Mouse (Mus musculus) lung, embryonic 14.5 days (tissue): ENCODE results near the gene Ppp2r2c. TPM values are rescaled to one million over a fixed set of nuclear protein-coding genes. Genes with fewer than 3 reads are reported as not detected.
A peak's percentile ranks its signal among the peaks of the same experiment; 100 is the strongest.

Source experiments
- ATAC-seq: fragments of 200-750 bp; cut with Nextera tagmentation; 2 replicates; pipeline ENCODE4 v1.8.0; 2017; ENCODE audit warnings: mild to moderate bottlenecking, moderate TSS enrichment, moderate library complexity; ENCODE audit not compliant: insufficient read depth
- DNase-seq: peaks from one replicate; pipeline ENCODE4 v3.0.0-alpha.2; 2015
- H3K27ac ChIP-seq: fragments of 300-500 bp; sonication (generic); 2 replicates; pipeline ENCODE4 v1.5.1; 2014; ENCODE audit warnings: low read depth, mild to moderate bottlenecking, moderate library complexity
- H3K27me3 ChIP-seq: fragments of 300-500 bp; sonication (generic); 2 replicates; pipeline ENCODE4 v1.6.1; 2014; ENCODE audit warnings: low read length, control low read depth; ENCODE audit not compliant: insufficient read depth
- H3K36me3 ChIP-seq: fragments of 300-500 bp; sonication (generic); 2 replicates; pipeline ENCODE4 v1.6.1; 2014; ENCODE audit warnings: control low read depth; ENCODE audit not compliant: insufficient read depth
- H3K4me1 ChIP-seq: fragments of 300-500 bp; sonication (generic); 2 replicates; pipeline ENCODE4 v1.6.1; 2014; ENCODE audit warnings: antibody characterized with exemption, control low read depth; ENCODE audit not compliant: insufficient read depth
- H3K4me2 ChIP-seq: fragments of 300-500 bp; sonication (generic); 2 replicates; pipeline ENCODE4 v1.6.1; 2014; ENCODE audit warnings: mild to moderate bottlenecking
- H3K4me3 ChIP-seq: fragments of 300-500 bp; sonication (generic); 2 replicates; pipeline ENCODE4 v1.5.1; 2014; ENCODE audit warnings: low read depth, low read length
- H3K9ac ChIP-seq: fragments of 300-500 bp; sonication (generic); 2 replicates; pipeline ENCODE4 v1.6.1; 2014
- H3K9me3 ChIP-seq: fragments of 300-500 bp; sonication (generic); 2 replicates; pipeline ENCODE4 v1.6.1; 2016; ENCODE audit warnings: low read depth, low read length, control low read depth
- CTCF ChIP-seq: IDR thresholded peaks from 2 replicates; pipeline ENCODE4 v1.5.1; 2016; ENCODE audit warnings: antibody characterized with exemption, low read depth
- WGBS: fragments of 180-500 bp; shearing (Covaris S2); extraction: QIAGEN DNeasy Blood & Tissue Kit; methylation state at CpG from one replicate; pipeline ENCODE4 v1.1.7; 2014; 5-methylcytosine and 5-hydroxymethylcytosine counted together
- polyA plus RNA-seq: library from polyadenylated mRNA; unstranded; fragments of >200 nt; fragmentation: Nextera tagmentation; extraction: Ambion mirVana; gene quantifications from 2 replicates; pipeline ENCODE4 v1.2.1, GENCODE M21; 2014

Gene Ppp2r2c
- polyA plus RNA-seq, 1 experiment from 2014 or later = 0.07 TPM

- TF ChIP-seq CTCF = no peak
- ATAC-seq (no peak), DNase-seq (no peak)
- Histone ChIP-seq H3K36me3 (no peaks in the 10 kb centered on the region), H3K27me3 (no peaks in the 10 kb centered on the region), H3K27ac (no peak overlapping the region), H3K4me2 (no peak overlapping the region), H3K4me1 (no peaks in the 10 kb centered on the region), H3K9me3 (no peaks in the 10 kb centered on the region), H3K9ac (no peak overlapping the region), H3K4me3 (no peak overlapping the region)
- WGBS = 88% methylated on average over 15 of the region's 15 CpGs
Measured at GRCm38 (mm10) chr5:36952311-36952710, 84.0 kb downstream of the Ppp2r2c start.

DNA sequence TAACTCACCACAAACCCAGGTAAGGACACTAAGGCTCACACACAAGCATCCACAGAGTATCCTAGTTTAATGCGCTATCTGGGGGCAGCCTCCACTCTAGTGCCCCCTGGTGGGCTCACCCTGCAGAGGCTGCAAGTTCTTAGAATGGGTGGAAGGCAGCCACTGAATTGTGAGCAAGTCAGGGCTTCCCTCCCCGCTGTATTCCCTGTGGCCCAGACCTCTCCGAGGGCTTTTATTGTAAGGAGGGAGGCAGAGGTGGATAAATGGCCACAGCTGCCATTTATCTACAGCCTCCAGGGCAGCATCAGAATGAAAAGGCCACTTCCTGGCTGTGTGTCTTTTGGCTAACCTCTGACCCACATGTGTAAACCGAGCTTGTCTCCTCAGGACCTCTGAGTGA, 87.1 kb downstream of the Ppp2r2c start:
- no peak overlapping the region for H3K4me3 ChIP-seq
- no peaks in the 10 kb centered on the region for H3K27me3 ChIP-seq
- H3K36me3 ChIP-seq = no peaks in the 10 kb centered on the region
- H3K4me1 ChIP-seq = no peaks in the 10 kb centered on the region
- no peak overlapping the region for H3K9ac ChIP-seq
- ATAC-seq (no peak), DNase-seq (peak; percentile 54)
- H3K9me3 ChIP-seq = no peaks in the 10 kb centered on the region
- H3K4me2 ChIP-seq = no peak overlapping the region
- WGBS = 18% methylated on average over 4 of the region's 4 CpGs
- no peak overlapping the region for H3K27ac ChIP-seq
- peak; percentile 66 for TF ChIP-seq CTCF

GRCm38 (mm10) chr5:36958837-36959236, 90.5 kb downstream of the Ppp2r2c start:
- H3K9me3 ChIP-seq = no peaks in the 10 kb centered on the region
- H3K4me1 ChIP-seq = no peaks in the 10 kb centered on the region
- 35% methylated on average over 5 of the region's 5 CpGs for WGBS
- no peaks in the 10 kb centered on the region for H3K27me3 ChIP-seq
- no peaks in the 10 kb centered on the region for H3K36me3 ChIP-seq
- peak; percentile 75 for TF ChIP-seq CTCF
- H3K27ac ChIP-seq = no peak overlapping the region
- DNase-seq (peak; percentile 82), ATAC-seq (no peak)
- no peak overlapping the region for H3K4me2 ChIP-seq
- no peak overlapping the region for H3K9ac ChIP-seq
- no peak overlapping the region for H3K4me3 ChIP-seq

DNA sequence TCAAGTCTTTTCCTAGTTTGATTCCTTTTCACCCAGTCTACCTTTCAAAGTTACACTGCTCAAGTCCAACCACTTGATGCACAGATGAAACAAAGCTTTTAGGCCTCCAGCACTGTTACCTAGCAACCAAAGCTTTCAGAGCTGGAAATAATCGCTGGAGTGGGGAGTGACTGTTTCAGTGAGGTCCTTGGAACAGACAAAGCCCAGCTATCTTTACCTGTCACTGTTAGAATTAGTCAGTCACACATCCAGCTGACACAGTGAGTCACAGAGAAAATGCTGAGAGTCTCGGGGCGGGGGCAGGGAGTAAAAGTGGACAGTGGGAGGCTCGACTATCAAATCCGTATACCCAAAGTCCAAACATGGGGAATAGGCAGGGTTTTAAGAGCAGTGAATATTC, 92.2 kb downstream of the Ppp2r2c start:
- Histone ChIP-seq H3K4me2 (no peak overlapping the region), H3K4me3 (no peak overlapping the region), H3K27ac (no peak overlapping the region), H3K4me1 (no peaks in the 10 kb centered on the region), H3K9ac (no peak overlapping the region), H3K27me3 (no peaks in the 10 kb centered on the region), H3K9me3 (no peaks in the 10 kb centered on the region), H3K36me3 (0 out of 2 replicates have a peak, but pooled peaks cover 6% of the 10 kb centered on the region)
- DNase-seq (peak; percentile 52), ATAC-seq (no peak)
- TF ChIP-seq CTCF = no peak
- 21% methylated on average over 5 of the region's 5 CpGs for WGBS

DNA sequence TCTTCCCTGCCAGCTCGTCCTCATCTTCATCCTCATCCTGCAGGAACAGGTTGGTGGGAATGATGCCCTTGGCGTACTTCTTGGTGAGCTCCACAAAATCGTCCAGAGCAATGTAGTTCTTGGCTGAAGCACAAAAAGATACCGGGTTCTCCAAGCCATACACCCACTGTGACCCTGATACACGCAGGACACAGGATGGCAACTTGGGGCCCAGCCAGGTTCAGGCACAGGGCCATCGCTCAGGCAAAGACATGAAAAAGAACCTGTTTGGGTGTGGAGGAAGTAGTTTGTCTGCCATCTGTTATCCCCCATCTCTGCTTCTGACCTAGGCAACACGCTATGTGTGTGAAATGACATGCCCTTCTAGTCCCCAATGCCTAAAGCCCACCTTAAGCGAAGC, 103.3 kb downstream of the Ppp2r2c start:
- TF ChIP-seq CTCF = no peak
- Histone ChIP-seq H3K4me1 (no peaks in the 10 kb centered on the region), H3K9ac (no peak overlapping the region), H3K9me3 (no peaks in the 10 kb centered on the region), H3K27me3 (no peaks in the 10 kb centered on the region), H3K27ac (no peak overlapping the region), H3K36me3 (peaks cover 41% of the 10 kb centered on the region), H3K4me3 (no peak overlapping the region), H3K4me2 (no peak overlapping the region)
- ATAC-seq (no peak), DNase-seq (no peak)
- 81% methylated on average over 8 of the region's 8 CpGs for WGBS

- Histone ChIP-seq H3K9ac (no peak overlapping the region), H3K36me3 (peaks cover 20% of the 10 kb centered on the region), H3K4me3 (no peak overlapping the region), H3K27me3 (no peaks in the 10 kb centered on the region), H3K9me3 (no peaks in the 10 kb centered on the region), H3K27ac (no peak overlapping the region), H3K4me1 (no peaks in the 10 kb centered on the region), H3K4me2 (no peak overlapping the region)
- DNase-seq = no peak
- 84% methylated on average over 13 of the region's 13 CpGs for WGBS
- no peak for TF ChIP-seq CTCF
- ATAC-seq = no peak
Measured at GRCm38 (mm10) chr5:36975336-36975735, 107.0 kb downstream of the Ppp2r2c start.

DNA sequence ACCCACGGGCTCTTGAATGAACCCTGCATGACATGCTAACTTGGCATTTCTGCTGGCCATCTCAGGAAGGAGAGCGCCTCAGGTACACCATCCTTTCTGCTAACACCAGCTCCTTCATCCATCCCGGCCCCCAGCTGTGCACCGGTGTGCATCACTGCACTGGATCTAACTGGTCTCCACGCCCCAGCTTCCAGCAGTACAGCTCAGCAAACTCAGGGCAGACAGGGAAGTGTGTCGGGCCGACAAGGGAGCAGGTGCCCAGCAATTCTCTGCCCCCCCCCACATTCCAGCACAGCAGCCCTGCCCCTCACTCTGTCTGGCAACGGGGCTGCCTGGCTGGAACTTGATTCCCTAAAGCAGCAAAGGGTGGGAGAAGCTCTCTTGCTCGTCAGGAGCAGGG, 109.5 kb downstream of the Ppp2r2c start:
- Histone ChIP-seq H3K9me3 (no peaks in the 10 kb centered on the region), H3K4me2 (no peak overlapping the region), H3K27ac (no peak overlapping the region), H3K9ac (no peak overlapping the region), H3K27me3 (no peaks in the 10 kb centered on the region), H3K4me1 (no peaks in the 10 kb centered on the region), H3K4me3 (no peak overlapping the region), H3K36me3 (peaks cover 11% of the 10 kb centered on the region)
- 57% methylated on average over 9 of the region's 9 CpGs for WGBS
- no peak for ATAC-seq
- no peak for DNase-seq
- no peak for TF ChIP-seq CTCF

GRCm38 (mm10) chr5:36979001-36979400, 110.7 kb downstream of the Ppp2r2c start:
- DNase-seq (no peak), ATAC-seq (no peak)
- H3K27ac ChIP-seq = no peak overlapping the region
- no peak overlapping the region for H3K9ac ChIP-seq
- H3K27me3 ChIP-seq = no peaks in the 10 kb centered on the region
- peaks cover 9% of the 10 kb centered on the region; the same call in 1 of the 2 replicates for H3K36me3 ChIP-seq
- no peak overlapping the region for H3K4me3 ChIP-seq
- no peaks in the 10 kb centered on the region for H3K9me3 ChIP-seq
- 59% methylated on average over 8 of the region's 8 CpGs for WGBS
- TF ChIP-seq CTCF = no peak
- no peak overlapping the region for H3K4me2 ChIP-seq
- H3K4me1 ChIP-seq = no peaks in the 10 kb centered on the region
